Mouse (Mus musculus): ENCODE data around the gene Tjp3.

The Tjp3 gene

GRCm38 (mm10) chr10:81273842-81274241, 17.5 kb downstream of the Tjp3 start:
- peak; percentile 54 to 78 for DNase-seq (ENCODE audit: inconsistent age in 2 of 2, low spot score in 1 of 2)

DNA sequence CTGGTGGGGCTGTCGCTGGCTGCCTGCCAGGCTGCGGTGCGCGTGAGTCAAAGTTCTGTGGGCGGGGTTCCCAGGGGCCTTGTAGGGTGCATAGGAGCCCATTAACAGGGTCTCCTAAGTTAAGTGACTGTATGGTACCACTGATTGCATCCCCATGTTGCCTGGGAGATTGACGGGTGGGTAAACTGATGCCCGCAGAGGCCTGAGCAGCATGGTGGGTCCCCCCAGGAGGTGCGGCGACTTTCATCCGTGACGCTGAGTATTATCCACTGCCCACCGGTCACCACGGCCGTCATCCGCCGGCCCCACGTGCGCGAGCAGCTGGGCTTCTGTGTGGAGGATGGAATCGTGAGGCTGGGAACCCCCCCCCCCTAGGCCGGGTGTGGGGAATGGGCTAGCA, 19.0 kb downstream of the Tjp3 start:
- DNase-seq (ENCODE audit: inconsistent age in 2 of 2, low spot score in 1 of 2) = no peak

- no peak for DNase-seq (ENCODE audit: inconsistent age in 2 of 2, low spot score in 1 of 2)
Measured at GRCm38 (mm10) chr10:81268643-81269412, 22.6 kb downstream of the Tjp3 start.

DNA sequence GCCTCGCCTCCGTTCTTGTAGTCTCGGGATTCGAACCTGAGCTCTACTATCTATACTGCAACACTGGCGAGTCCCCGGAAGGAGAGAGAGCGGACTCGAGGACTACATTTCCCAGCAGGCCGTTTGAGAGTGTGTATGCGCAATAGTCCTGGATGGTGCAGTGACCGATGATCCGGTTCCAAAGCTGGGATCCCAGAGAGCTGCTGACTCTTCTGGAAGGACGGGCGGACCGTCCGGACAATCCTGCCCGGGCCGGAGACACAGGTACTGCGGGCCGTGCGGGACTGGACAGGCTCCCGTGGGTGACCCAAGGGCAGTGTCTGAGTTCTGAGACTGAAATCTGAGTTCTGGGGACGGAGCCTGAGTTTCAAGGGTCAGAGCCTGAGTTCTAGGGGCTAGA, 23.3 kb downstream of the Tjp3 start:
- peak; percentile 89 to 96 for DNase-seq (ENCODE audit: inconsistent age in 2 of 2, low spot score in 1 of 2)

DNA sequence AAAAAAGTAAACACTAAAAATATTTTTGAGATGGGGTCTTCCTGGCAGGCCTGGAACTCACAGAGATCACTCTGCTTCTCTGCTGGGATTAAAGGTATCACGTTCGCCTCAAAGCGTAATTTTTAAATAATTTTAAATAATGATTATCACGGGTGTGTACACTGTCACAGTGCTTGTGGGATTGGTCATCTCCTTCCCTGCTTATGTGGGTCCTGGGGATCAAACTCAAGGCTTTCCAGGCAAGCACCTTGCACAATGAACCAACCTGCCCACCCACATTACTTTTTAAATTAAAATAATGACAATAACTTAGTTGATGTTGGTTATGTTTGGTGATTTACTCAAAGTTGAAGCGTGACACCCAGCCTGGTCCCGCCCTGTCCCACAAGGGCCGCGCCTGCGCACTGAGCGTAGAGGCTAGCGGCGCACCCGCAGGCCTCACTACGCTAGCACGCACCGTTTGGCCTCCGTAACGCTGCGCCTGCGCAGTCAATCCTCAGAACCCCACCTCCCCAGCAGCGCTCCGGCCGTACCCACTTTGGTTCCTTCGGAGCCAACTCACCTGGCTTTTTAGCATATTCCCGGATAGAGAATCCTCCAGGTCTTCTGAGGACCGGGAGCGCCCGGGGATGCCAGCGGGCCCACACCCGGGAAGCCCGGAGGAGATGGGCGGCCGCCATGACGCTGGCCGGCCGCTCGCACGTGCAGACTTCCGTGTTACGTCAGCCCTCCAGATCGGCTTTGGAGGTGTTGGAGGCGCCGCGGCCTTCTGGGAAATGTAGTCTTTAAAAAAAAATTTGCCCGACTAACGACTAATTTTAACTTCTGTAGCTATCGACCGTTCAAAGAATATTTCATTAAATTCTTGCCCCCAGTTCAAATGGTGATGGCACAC, 24.9 kb downstream of the Tjp3 start, which contains the start of the genes Mrpl54 and Apba3:
Gene Mrpl54, minus strand, starts transcription at position 724 of the 895 bp plus-strand sequence.
Gene Apba3, plus strand, starts transcription at position 750 of the 895 bp plus-strand sequence.
- DNase-seq (ENCODE audit: inconsistent age in 2 of 2, low spot score in 1 of 2) = peak; percentile 98 to 99

DNA sequence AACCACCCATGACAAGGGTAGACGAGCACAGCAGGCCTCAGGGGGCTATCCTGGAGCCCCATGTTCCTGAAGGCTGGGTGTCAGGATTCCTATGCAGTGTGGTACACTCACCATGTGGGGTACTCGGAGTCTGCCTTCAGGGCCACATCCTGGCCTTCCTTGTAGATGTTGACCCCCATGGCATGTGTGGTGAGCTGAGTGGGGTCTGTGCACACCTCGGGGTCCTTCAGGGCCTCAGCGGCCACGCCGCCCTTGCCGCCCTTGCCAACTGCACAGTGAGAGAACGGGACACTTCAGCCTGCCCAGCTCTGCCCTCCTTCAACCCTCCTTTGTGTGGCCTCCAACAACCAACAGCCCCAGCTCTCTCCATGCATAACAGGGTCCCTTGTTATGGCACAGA, 25.8 kb downstream of the Tjp3 start:
- no peak for DNase-seq (ENCODE audit: inconsistent age in 2 of 2, low spot score in 1 of 2)

GRCm38 (mm10) chr10:81261025-81261424, 30.4 kb downstream of the Tjp3 start:
- DNase-seq (ENCODE audit: inconsistent age in 2 of 2, low spot score in 1 of 2) = no peak

- no peak for DNase-seq (ENCODE audit: inconsistent age in 2 of 2, low spot score in 1 of 2)
Measured at GRCm38 (mm10) chr10:81259225-81259884, 32.0 kb downstream of the Tjp3 start.

DNA sequence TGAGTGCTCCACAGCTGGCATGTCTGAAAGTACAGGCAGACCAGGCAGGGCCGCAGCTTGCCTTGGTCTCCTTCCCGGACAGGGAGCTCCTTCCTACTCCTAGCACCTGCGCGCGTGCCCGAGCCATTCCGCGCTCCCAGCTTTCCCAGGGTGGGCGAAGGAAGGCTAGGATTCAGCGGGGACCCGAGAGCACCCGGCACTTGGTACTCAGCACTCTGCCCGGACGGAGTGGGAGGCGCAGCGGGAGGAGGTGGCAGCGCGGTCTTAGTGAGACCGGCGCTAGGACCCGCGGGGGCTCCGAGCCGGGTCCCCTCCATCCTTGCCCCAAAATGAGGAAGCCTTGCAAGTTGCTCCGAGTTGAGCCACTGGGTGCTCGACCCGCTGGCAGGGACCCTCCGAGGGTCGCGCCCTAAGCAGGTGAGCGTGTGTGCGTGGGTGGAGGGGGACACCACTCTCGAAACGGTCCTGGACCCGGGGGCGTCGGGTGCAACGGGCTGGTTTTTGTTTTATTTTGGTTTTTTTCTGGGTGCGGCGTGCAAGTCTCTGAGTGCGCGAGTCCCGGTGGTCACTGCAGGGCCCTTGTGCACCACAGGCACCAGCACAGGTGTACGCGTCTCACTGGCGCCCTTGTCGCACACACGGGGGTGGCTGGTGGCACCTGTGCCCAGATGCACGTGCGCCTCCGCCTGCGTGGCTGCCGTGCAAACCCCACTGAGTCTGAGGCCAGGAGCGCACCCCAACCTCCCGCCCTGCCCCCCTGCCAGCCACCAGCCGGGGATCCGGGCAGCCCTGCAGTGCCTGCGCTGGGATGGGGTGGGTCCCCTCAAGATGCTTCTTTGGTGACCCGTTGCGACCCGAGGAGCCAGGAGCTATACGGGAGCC, 34.0 kb downstream of the Tjp3 start:
- DNase-seq (ENCODE audit: inconsistent age in 2 of 2, low spot score in 1 of 2) = no peak

- no peak for DNase-seq (ENCODE audit: inconsistent age in 2 of 2, low spot score in 1 of 2)
Measured at GRCm38 (mm10) chr10:81254886-81255285, 36.5 kb downstream of the Tjp3 start.

GRCm38 (mm10) chr10:81252424-81253419, 38.7 kb downstream of the Tjp3 start, which contains the start of gene Matk:
TSS of gene Matk (plus strand) at chr10:81252935.
- DNase-seq (ENCODE audit: inconsistent age in 2 of 2, low spot score in 1 of 2) = peak in 1 of 2 experiments; percentile 65

DNA sequence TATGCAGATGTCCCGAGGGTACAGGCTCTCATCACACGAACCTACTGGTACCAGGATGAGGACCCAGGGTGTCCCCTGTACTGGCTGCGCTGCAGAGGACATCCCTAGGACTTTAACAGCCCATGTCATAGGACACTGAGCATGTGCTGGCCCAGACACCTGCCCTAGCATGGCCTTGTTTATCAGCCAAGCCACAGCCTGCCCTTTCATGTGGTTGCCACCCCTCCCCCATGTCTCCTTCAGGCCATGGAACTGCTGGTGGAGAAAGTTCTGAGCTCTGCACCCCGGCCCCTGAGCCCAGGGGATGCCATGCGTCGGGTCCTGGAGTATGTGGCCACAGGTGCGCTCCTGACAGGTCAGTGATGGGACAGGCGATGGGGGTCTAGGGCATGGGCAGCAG, 41.9 kb downstream of the Tjp3 start:
- no peak for DNase-seq (ENCODE audit: inconsistent age in 2 of 2, low spot score in 1 of 2)

GRCm38 (mm10) chr10:81247804-81248203, 43.6 kb downstream of the Tjp3 start:
- DNase-seq (ENCODE audit: inconsistent age in 2 of 2, low spot score in 1 of 2) = no peak

DNA sequence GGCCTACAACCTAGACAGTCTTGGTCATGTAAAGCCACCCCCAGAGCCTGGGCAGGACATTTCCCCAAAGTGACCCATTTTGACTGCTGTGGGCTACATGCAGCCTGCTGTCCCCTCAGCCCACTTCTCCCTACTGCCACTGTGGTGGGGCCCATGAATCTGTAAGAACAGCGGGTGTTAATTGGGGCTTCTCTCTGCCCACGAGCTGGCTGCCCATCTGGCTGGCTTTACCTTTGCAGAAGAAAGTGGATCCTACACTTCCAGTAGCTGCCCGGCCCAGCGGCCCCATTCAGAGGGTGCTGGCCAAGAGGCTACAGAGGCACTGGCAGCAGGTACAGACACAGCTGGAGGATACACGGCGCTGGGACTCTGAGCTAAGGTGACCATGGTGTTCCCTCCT, 46.2 kb downstream of the Tjp3 start:
- DNase-seq (ENCODE audit: inconsistent age in 2 of 2, low spot score in 1 of 2) = no peak

- DNase-seq (ENCODE audit: inconsistent age in 2 of 2, low spot score in 1 of 2) = peak; percentile 75 to 92
Measured at GRCm38 (mm10) chr10:81244595-81244994, 46.8 kb downstream of the Tjp3 start.

- DNase-seq (ENCODE audit: inconsistent age in 2 of 2, low spot score in 1 of 2) = no peak
Measured at GRCm38 (mm10) chr10:81244146-81244545, 47.2 kb downstream of the Tjp3 start.

- no peak for DNase-seq (ENCODE audit: inconsistent age in 2 of 2, low spot score in 1 of 2)
Measured at GRCm38 (mm10) chr10:81242021-81242420, 49.4 kb downstream of the Tjp3 start.

- DNase-seq (ENCODE audit: inconsistent age in 2 of 2, low spot score in 1 of 2) = peak; percentile 12 to 75
Measured at GRCm38 (mm10) chr10:81240876-81241275, 50.5 kb downstream of the Tjp3 start.

DNA sequence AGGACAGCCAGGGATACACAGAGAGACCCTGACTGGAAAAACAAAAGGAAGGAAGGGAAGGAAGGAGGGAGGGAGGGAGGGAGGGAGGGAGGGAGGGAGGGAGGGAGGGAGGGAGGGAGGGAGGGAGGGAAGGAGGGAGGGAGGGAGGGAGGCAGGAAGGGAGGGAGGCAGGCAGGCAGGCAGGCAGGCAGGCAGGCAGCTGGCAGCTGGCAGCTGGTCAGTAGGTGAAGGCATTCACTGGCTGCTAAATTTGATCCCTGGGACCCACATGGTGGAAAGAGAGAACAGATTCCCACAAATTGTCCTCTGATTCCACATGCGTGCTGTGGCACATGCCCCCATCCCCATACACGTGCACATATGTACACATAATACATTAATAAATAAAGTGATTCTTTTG, 52.8 kb downstream of the Tjp3 start:
- DNase-seq (ENCODE audit: inconsistent age in 2 of 2, low spot score in 1 of 2) = no peak

Measured in adrenal gland, adult (tissue).